Mouse (Mus musculus): Measurements from ENCODE around the gene Fam20b. TPM values are rescaled to one million over a fixed set of nuclear protein-coding genes. Genes with fewer than 3 reads are reported as not detected.

The Fam20b gene
- total RNA-seq, 2 experiments from 2014 or later = 29.7 to 31.6 TPM

DNA sequence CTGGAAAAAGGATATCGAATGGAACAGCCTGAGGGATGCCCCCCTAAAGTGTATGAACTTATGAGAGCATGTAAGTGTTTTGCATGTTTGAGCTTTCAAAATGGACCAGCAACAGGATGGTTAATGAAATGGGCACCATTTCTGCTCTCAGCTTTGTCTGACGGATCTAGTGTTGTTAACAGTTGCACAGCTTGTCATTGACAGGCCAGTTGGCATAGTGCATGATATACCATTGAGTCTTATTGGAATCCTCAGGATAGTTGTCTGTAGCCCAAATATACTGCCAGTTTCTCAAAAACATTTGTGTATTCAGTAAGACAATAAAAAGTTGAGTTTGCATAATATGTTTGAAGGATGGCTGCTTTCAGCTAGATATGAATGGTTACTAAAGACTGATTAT lies 83.7 kb downstream of the Fam20b start:
- DNase-seq = no peak

GRCm38 (mm10) chr1:156633095-156633494 lies 85.8 kb downstream of the Fam20b start:
- no peak for DNase-seq

DNA sequence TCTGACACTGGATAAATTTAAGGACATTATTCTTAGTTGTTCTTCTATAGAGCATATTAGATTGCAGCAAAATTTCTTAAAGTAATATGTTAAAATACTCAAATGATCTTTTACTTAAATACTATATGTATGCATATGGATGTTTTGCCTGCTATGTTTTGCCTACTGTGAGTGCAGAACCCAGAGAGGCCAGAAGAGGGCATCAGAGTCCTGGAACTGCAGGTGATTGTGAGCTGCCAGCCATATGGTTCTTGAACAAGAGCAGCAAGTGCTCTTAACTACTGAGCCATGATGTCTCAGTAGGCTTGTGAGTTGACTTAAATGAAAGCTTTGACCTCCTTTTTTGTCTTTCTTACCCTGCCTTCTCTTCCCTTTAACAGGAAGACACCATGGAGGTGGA lies 87.9 kb downstream of the Fam20b start:
- no peak for DNase-seq

GRCm38 (mm10) chr1:156629984-156630383 lies 88.9 kb downstream of the Fam20b start:
- DNase-seq = no peak

Other genes starting within 250 kb of the Fam20b start
- 10 to 100 TPM; 12.2 to 17.5 TPM for gene Soat1, start 244.8 kb downstream of the Fam20b start, total RNA-seq (2021)
- gene Gm10031, start 195.1 kb downstream of the Fam20b start, total RNA-seq (2021) = 10 to 100 TPM; 34.7 to 35.3 TPM
- gene Abl2, start 160.3 kb downstream of the Fam20b start, total RNA-seq (2021) = 10 to 100 TPM; 16.1 to 18.7 TPM
- 1 to 10 TPM; 7.0 to 8.0 TPM for gene Tor3a, start 44.7 kb downstream of the Fam20b start, total RNA-seq (2021)
- gene Angptl1, start 119.5 kb upstream of the Fam20b start, total RNA-seq (2021) = 10 to 100 TPM; 40.0 to 63.8 TPM
- gene Ralgps2, start 220.5 kb upstream of the Fam20b start, total RNA-seq (2021) = 10 to 100 TPM in 1 of 2 experiments, 1 to 10 TPM in 1; 8.4 to 17.6 TPM

Data from gastrocnemius, postnatal 10 days (tissue).